Mouse (Mus musculus): ENCODE measurements at regions not wholly inside any gene's neighbourhood (a gene's known extent, or its start where the extent isn't known, plus 50 kb on each side); places are given as distances from the start of the nearest gene placed in this dataset.

GRCm38 (mm10) chr10:37219936-37220335 lies 81.2 kb upstream of the Marcks start:
- no peak for DNase-seq (ENCODE audit: low spot score in 2 of 2)
- intact Hi-C loops (cut with DNase I), result no loop called here

DNA sequence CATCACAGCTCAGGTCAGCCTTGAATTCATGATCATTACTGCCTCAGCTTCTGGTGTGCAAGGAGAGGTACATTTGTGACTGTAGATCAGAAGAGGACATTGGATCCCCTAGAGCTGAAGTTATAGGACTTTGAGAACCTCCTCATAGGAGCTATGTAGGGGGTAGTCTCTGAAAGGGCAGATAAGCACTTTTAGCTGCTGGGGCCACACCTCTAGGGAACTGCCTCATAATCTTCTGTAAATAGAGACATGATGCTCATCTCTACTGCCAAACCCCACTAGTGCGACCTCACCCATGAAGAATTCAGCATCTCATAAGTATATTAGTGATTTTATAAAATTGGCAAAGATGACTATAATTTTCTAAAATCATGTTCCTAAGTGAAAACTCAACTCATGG lies 80.7 kb upstream of the Marcks start:
- DNase-seq (ENCODE audit: low spot score in 2 of 2), result no peak
- intact Hi-C loops (cut with DNase I), result no loop called here

DNA sequence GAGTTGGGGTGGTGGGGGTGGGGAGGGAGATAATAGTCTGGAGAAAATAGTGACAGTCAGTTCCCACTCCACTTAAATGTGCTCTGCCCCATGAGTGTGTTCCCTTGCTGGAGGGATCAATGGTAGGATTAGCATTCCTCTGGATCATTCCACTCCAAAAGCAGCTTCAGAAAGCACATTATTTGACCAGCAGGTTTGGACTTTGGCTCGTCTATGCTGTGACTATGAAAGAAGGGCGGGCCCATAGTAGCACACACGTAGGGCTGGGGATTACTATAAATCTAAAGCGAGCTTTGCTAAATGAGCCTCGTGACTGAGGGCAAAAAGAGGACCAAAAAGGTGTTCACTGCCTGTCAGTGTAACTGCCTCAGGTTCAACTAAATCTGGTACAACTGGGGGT lies 75.9 kb upstream of the Marcks start:
- intact Hi-C loops (cut with DNase I), result no loop called here
- no peak for DNase-seq (ENCODE audit: low spot score in 2 of 2)

- no peak for DNase-seq (ENCODE audit: low spot score in 2 of 2)
- intact Hi-C loops (cut with DNase I), result no loop called here
Observed at GRCm38 (mm10) chr10:37212350-37213035, 73.8 kb upstream of the Marcks start.

- intact Hi-C loops (cut with DNase I), result no loop called here
- DNase-seq (ENCODE audit: low spot score in 2 of 2), result no peak
Observed at GRCm38 (mm10) chr10:37211305-37211704, 72.6 kb upstream of the Marcks start.

GRCm38 (mm10) chr10:37210223-37210622 lies 71.5 kb upstream of the Marcks start:
- DNase-seq (ENCODE audit: low spot score in 2 of 2), result no peak
- intact Hi-C loops (cut with DNase I), result no loop called here

DNA sequence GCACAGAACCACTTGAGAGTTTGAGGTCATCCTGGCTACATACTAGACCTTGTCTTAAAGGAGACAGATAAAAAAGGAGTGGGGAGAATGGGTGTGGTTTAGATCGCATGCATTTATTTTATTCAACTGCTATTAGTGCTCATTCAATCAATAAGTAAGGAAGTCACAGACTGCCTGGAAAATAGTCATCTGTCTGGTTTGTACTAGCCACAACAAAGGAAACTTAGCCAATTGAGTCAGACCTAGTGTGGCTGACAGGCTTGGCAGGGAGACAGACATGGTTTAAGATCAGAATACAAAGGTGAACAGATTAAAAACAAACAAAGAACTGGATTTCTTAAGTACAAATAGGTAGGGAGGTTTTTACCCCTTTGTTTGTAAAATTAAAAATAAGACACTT lies 68.3 kb upstream of the Marcks start:
- no peak for DNase-seq (ENCODE audit: low spot score in 2 of 2)
- intact Hi-C loops (cut with DNase I), result no loop called here

GRCm38 (mm10) chr10:37206546-37206945 lies 67.8 kb upstream of the Marcks start:
- no peak for DNase-seq (ENCODE audit: low spot score in 2 of 2)
- intact Hi-C loops (cut with DNase I), result no loop called here

- DNase-seq (ENCODE audit: low spot score in 2 of 2), result no peak
- intact Hi-C loops (cut with DNase I), result no loop called here
Observed at GRCm38 (mm10) chr10:37203709-37204108, 65.0 kb upstream of the Marcks start.

GRCm38 (mm10) chr10:37194798-37195453 lies 56.2 kb upstream of the Marcks start:
- intact Hi-C loops (cut with DNase I), result no loop called here
- DNase-seq (ENCODE audit: low spot score in 2 of 2), result no peak

DNA sequence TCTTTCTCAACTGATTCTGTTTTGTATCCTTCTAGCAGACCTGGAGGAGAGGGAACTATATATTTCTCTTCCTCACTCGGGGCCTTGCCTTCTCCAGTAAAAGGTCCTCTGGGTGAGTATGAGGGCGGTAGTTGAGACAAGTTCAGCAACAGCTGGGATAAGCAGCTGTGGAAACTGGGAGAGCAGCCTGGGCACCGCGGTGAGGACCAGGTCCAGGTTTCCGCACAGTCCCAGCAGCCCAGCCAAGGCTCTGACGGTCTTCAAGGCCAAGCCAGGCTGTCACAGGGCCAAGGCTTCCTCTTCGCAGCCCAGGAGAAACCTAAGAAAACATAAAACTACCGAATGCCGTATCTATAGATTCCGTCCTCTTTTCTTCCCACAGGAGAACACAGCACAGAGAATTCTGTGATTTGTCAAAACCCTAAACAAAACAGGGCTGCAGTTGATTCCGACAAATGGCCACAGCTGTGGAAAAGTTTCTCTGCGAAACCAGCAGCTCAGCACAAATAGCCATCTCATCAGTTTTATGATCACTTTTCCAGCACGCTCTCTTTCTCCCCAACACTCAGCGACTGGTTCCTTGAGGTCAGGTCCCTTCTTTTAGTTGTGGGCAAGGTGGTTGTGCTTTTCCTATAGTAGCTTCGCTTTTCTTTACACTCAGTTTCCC lies 55.5 kb upstream of the Marcks start:
- intact Hi-C loops (cut with DNase I), result no loop called here
- DNase-seq (ENCODE audit: low spot score in 2 of 2), result no peak

- DNase-seq (ENCODE audit: low spot score in 2 of 2), result no peak
- intact Hi-C loops (cut with DNase I), result no loop called here
Observed at GRCm38 (mm10) chr10:37192661-37193060, 53.9 kb upstream of the Marcks start.

DNA sequence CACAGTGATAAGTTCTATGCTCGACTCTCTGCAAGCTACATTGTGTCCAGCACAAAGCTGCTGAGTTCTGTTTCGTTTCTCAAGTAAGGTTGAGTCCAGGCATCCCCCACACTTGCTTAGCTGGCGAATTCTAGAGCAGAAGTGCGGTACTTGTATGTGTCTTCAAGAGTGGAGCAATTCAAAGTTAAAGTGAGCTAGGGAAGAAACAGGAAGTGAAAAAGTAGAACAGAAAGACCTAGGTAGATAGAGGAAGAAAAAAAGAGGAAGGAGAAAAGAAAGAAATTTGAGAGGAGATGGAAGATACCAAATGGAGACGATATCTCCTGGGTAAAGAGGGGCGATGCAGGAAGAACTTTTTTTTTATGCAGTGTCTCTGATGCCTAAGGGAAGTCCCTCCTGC lies 51.4 kb upstream of the Marcks start:
- no peak for DNase-seq (ENCODE audit: low spot score in 2 of 2)
- intact Hi-C loops (cut with DNase I), result no loop called here

Small RNA genes in the stretch of these regions (microRNA-seq; reads per million reads assigned to microRNA genes)
- 0 reads per million in 2 experiments for gene Gm24710
